Mouse (Mus musculus) megakaryocyte, embryonic 14.5 days (primary cell): ENCODE results near the gene Dlg4.

ENCODE experiments used
- FLI1 ChIP-seq: IDR thresholded peaks from 2 replicates; pipeline ENCODE4 v1.6.1; 2012; ENCODE audit warnings: low read length, inconsistent platforms, mixed read lengths
- GATA1 ChIP-seq: IDR thresholded peaks from 3 replicates; pipeline ENCODE4 v1.6.1; 2012; ENCODE audit warnings: mixed read lengths, low read length, inconsistent platforms, borderline replicate concordance

DNA sequence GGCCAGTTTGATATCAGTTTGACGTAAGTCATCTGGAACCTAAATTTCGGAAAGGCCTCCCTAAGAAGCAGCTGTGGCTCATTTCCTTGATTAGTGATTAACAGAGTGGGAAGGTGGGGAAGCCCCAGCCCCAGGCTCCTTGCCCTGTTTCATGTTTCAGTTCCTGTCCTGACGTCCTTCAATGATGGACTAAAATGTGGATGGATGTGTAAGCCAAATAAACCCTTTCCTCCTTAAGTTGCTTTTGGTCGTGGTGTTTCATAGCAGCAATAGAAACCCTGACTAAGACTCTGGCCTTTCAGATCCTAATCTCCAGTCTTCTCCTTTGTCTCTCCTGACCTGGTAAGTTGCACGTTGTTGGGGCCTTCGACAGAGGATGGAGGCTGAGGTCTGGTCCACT, 46.5 kb upstream of the Dlg4 start:
- no peak for TF ChIP-seq GATA1
- no peak for TF ChIP-seq FLI1
